Mouse (Mus musculus): ENCODE measurements around the gene Syngr2. TPM values are rescaled to one million over a fixed set of nuclear protein-coding genes. Genes with fewer than 3 reads are reported as not detected.
"Not testable (repeated sequence)": the region's sequence is repeated elsewhere in the genome, so short reads cannot be mapped to it uniquely, and the experiment has no call there.

Gene Syngr2
- total RNA-seq, 2 experiments from 2014 or later: 90.3 to 95.1 TPM

DNA sequence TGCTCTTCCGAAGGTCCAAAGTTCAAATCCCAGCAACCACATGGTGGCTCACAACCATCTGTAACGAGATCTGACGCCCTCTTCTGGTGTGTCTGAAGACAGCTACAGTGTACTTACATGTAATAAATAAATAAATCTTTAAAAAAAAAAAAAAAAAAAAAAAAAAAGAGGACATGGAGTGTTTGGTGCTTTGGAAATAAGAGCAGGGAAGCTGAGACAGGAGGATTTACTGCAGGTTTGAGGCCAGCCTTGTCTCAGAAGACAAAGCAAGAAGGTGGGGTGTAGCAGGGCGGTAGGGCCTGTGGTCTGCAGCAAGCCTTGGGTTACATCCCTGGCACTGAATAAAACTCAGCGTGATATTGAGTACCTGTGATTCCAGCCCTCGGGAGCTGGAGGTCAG, 24.0 kb downstream of the Syngr2 start:
- DNase-seq: not testable (repeated sequence)

- no peak for DNase-seq
Measured at GRCm38 (mm10) chr11:117834086-117834485, 24.6 kb downstream of the Syngr2 start.

DNA sequence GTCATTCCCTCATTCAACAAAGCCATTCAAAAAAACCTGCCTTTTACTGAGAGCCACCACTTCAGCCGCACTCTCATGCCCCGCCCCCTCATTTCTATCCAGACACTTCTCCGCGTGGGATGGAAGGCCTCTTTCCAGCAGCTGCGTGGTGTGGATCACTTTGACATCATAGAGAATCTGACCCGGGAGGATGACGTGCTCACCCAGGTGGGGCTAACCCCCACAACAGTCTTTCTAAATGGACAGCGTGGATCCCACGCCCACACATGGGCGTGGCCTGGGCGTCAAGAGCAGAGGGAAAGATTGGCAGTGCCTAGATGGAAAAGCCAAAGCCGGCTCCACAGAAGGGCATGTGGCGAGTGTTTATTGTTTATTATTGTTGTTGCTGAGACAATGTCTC, 26.8 kb downstream of the Syngr2 start:
- DNase-seq: no peak

- DNase-seq: no peak
Measured at GRCm38 (mm10) chr11:117838572-117838971, 29.1 kb downstream of the Syngr2 start.

- no peak for DNase-seq
Measured at GRCm38 (mm10) chr11:117839021-117839420, 29.6 kb downstream of the Syngr2 start.

GRCm38 (mm10) chr11:117840910-117841309, 31.4 kb downstream of the Syngr2 start:
- DNase-seq: no peak

- no peak for DNase-seq
Measured at GRCm38 (mm10) chr11:117843434-117843833, 34.0 kb downstream of the Syngr2 start.

- no peak for DNase-seq
Measured at GRCm38 (mm10) chr11:117844997-117845396, 35.5 kb downstream of the Syngr2 start.

DNA sequence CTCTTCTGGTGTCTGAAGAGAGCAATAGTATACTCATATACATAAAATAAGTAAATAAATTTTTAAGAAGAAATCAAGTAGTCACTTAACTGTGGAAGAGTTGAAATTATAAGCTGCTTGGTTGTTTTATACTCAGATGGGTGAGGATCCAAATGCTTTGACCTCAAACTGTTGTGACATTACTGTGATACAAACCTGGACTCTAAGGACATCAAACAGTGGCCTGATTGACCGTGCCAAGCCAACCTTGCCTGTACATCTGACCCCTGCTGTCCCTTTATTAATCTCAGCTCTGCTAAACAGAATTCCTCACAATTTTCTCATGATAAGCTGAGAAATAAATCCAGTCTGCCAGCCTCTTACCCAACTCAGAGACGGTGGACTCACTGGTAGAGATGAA, 36.2 kb downstream of the Syngr2 start:
- no peak for DNase-seq

DNA sequence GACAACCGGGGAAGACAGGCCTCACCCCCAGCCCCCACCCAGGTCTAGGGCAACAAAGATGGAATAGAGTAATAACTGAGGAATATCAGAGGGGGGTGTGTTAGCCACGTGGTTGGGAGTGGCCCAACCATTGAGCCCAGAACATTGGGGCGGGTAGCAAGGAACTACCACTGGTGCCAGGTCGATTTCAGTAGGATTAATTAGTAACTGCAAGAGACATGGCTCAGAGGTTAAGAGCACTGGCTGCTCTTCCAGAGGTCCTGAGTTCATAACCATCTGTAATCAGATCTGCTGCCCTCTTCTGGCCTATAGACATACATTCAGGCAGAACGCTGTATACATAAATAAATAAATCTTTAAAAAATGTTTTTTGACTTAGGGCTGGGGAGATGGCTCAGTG, 37.2 kb downstream of the Syngr2 start:
- no peak for DNase-seq

DNA sequence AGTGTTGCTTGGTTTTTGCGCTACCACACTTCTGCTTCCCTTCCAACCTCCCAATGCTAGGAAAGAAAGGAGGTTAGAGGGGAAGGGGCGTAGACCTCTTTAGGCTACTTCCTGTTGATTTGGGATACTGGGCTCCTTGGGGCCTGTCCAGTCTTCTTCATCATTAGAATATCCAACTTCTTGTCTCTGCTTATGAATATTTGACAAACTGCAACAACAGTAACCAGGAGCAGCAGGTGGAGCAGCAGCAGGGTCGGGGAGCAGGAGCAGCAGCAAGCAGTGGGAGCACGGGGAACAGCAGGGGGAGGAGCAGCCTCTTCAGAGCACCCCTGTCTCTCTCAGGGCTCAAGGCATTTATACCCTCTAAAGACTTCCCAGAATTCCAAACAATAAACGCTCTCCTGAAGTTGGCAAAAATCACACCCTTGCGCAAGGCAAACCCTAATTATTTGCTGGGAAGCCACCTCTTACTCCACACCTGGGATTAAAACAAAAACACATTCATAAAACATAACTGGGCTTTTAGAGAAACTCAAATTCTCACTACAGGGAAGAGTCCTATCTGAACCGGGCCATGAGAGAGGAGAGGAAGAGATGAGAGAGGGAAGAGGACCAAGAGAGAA, 38.2 kb downstream of the Syngr2 start:
- DNase-seq: no peak

- peak; percentile 32 for DNase-seq
Measured at GRCm38 (mm10) chr11:117848271-117848984, 39.0 kb downstream of the Syngr2 start.

DNA sequence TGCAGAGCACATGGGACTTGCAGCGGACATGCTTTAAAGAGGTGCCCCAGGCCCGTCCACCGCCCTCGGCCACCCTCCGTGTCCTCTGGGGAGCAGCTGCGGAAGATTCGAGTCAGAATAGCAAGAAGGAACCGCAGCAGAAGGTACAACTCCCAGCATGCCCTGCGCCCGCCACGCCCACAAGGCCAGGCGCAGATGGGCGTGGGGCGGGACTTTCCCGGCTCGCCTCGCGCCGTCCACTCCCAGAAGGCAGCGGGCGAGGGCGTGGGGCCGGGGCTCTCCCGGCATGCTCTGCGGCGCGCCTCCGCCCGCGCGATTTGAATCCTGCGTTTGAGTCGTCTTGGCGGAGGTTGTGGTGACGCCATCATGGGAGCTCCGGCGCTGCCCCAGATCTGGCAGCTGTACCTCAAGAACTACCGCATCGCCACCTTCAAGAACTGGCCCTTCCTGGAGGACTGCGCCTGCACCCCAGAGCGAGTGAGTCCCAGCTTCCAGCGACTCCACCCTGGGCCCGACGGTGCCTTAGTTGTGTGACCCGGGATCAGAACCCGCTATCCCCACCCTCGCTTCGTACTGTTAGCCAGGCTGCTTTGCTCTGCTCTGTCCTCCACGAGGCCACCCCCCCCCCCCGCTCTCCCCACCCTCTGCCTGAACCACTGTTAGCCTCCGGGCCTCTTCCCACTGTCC, 39.7 kb downstream of the Syngr2 start, which contains the start of gene Birc5:
Birc5 (plus strand) TSS at position 267 of the 687 bp plus-strand sequence.
- peak; percentile 95 for DNase-seq

DNA sequence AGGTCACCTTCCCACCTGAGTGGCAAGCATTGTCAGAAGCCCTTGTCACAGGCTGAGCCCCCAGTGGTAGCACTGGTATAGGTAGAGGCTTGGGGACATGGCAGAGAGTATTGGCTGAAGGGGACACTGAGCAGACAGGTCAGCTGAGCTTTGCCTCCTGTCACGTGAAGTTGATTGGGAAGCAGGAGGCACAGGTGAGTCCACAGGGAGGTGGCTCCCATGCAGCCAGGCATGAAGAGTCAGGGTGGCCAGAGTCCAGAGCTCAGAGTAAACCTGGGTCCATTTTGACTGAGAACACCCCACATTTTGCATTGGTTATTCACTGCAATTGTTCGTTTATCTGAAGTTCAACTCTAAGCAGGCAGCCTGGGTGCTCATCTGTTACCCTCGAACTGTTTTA, 43.4 kb downstream of the Syngr2 start:
- no peak for DNase-seq

GRCm38 (mm10) chr11:117854241-117854640, 44.8 kb downstream of the Syngr2 start:
- DNase-seq: no peak

DNA sequence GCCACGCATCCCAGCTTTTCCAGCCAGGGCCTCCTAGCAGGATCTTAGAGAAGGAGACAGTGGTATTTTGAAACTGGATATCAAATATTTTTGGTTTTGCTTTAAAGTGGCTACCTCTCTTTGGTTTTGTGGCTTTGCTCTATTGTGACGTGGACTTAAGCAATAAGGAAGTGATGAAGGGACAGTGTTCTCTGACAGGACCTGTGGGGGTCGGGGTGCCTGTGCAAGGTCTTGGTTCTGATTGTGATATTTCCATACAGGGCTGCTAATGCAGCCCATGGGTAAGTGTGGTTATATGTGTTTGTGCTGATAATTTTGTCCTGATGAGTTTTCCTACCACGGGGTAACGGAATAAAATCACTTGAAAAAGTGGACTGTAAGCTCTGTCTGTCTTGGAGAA, 45.9 kb downstream of the Syngr2 start:
- no peak for DNase-seq

- DNase-seq: no peak
Measured at GRCm38 (mm10) chr11:117855975-117856374, 46.5 kb downstream of the Syngr2 start.

DNA sequence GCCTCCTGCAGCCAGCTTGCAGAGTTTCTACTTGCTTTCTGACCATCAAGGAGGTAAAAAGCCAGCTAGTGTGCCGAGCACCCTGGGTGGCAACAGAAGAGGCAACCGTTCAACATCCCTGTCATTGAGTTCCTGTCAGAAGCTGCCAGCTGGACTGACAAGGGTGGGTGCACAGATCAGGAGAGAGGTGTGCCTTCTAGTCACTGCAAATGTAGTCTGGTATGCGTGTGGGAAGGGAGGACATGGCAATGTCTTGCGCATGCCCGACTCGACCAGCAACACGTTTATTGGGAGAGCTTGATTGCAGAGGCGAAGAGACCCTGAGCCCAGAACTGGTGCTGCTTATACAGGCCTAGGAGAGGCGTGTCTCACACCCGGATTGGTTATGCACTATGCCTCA, 48.0 kb downstream of the Syngr2 start:
- DNase-seq: no peak

DNA sequence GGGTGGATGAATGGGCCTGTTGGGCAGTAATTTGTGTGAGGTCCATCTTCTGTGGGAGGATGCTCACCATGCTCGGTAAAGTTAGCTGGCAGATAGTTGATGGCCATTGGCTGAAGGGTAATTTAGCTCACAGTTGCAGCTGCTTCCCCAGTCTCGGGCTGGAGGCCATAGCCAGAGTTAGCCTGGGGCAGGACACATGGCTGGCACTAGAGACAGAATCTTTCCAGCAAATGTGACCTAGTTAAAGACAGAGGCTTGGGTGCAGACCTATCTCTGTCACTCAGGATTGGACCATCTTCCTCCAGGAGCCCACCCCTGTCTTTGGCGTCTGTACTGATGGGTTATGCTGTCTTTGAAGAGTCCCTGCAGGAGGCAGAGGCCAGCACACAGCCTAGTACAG, 48.9 kb downstream of the Syngr2 start:
- DNase-seq: no peak

GRCm38 (mm10) chr11:117860601-117861000, 51.1 kb downstream of the Syngr2 start, which contains the start of gene Tmem235:
Gene Tmem235 (plus strand): TSS chr11:117860752.
- DNase-seq: no peak

- no peak for DNase-seq
Measured at GRCm38 (mm10) chr11:117863174-117863856, 53.8 kb downstream of the Syngr2 start.

Measured in gastrocnemius, postnatal 10 days (tissue).